Mouse (Mus musculus) bone marrow, adult 2 months (tissue): Measurements from ENCODE around the gene Ptpn12. TPM values are rescaled to one million over a fixed set of nuclear protein-coding genes. Genes with fewer than 3 reads are reported as not detected.

Experiments
- H3K27ac ChIP-seq: fragments of 200-500 bp; 2 replicates; pipeline ENCODE4 v1.5.1; 2012; ENCODE audit warnings: low read depth, mild to moderate bottlenecking, control low read depth, inconsistent platforms, low read length; ENCODE audit not compliant: control insufficient read depth, poor library complexity, insufficient read depth
- H3K4me1 ChIP-seq: fragments of 200-500 bp; 2 replicates; pipeline ENCODE4 v1.6.1; 2011; ENCODE audit warnings: low read length; ENCODE audit not compliant: control insufficient read depth, insufficient read depth
- H3K4me3 ChIP-seq: fragments of 200-500 bp; replicated peaks from 2 replicates; pipeline ENCODE3; 2011; ENCODE audit warnings: mild to moderate bottlenecking, low read depth, low read length, control low read depth; ENCODE audit not compliant: control insufficient read depth
- CTCF ChIP-seq: fragments of 200-500 bp; IDR thresholded peaks from 2 replicates; pipeline ENCODE4 v1.5.1; 2011; ENCODE audit warnings: low read length, control low read depth; ENCODE audit not compliant: control insufficient read depth, insufficient read depth
- POLR2A ChIP-seq: fragments of 200-500 bp; IDR thresholded peaks from 2 replicates; pipeline ENCODE4 v1.6.1; 2011; ENCODE audit warnings: low read depth, mild to moderate bottlenecking, control low read depth, low read length, borderline replicate concordance; ENCODE audit not compliant: control insufficient read depth
- WGBS: fragments of 180-500 bp; shearing (Covaris S2); methylation state at CpG from one replicate; pipeline ENCODE4 v1.1.7; 2018; 5-methylcytosine and 5-hydroxymethylcytosine counted together
- polyA plus RNA-seq: library from polyadenylated mRNA; stranded (reverse); fragments of >200 nt; gene quantifications from 2 replicates; pipeline ENCODE4 v1.2.4, GENCODE M21; 2011; ENCODE audit warnings: low replicate concordance; ENCODE audit not compliant: missing spikeins, insufficient read depth, insufficient read length

Ptpn12 gene
- polyA plus RNA-seq, 1 experiment = 26.4 TPM

DNA sequence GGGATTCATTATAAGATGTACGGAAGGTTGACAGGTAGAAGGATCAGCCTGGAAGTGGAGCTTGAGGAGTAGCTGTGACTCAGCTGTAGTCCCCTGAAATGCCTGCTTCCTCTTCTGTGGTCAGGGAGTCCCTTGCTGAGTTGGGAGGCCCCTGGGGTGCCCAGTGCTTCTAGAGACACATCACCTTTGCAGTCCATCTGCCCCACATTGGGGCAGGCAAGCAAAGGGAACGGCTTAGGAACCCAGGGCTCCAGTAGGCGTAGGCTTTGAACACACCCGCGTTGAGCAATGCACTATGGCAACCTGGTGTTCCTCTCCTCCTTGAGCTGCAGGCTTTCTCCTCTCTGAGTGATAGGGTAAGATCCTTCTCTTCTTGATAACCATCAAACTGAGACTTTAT lies 82.6 kb downstream of the Ptpn12 start:
- 7% methylated on average over 5 of the region's 5 CpGs for WGBS
- H3K4me3 ChIP-seq = no peak overlapping the region

DNA sequence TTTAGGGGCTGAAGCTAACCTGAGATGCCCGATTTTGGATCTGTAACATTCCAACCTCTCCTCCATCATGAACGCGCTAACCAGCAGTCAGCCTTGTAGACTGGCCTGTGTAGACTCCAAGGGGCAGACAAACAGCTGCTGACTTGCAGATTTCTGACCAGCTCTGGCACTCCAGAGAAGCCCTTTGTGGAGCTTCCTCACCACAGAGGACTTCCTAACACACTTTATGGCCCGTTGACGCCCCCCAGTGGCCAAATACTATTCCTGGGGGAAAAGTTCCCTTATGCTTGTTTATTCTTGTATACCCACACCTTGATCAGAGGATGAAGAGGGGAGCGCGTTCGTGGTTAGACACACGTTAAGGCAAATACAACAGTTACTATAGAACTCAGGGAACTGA lies 86.7 kb downstream of the Ptpn12 start:
- H3K4me1 ChIP-seq = peaks cover 2% of the 10 kb centered on the region
- 42% methylated on average over 9 of the region's 9 CpGs for WGBS

More for the DNA sequence above, 82.6 kb downstream of the Ptpn12 start:
- H3K27ac ChIP-seq = no peak overlapping the region
- H3K4me1 ChIP-seq = no peaks in the 10 kb centered on the region; the same call in none of the 2 replicates
- TF ChIP-seq CTCF = no peak
- TF ChIP-seq POLR2A = no peak

DNA sequence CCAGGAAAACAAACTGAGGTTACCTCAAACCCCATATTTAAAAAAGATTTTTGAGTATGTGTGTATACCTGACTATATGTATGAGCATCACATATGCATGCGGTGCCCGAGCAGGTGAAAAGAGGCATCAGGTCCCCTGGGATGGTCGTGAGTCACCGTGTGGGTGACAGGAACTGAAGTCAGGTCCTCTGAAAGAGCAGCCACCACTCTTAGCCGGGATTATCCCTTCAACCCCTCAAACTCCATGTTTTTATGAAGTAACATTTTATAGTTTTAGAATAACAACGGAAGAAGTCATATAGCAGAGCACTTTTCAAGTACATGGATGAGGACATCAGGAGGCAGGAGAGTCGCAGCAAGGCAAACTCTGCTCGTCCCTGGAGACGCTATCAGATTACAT lies 87.2 kb downstream of the Ptpn12 start:
- WGBS = 70% methylated on average over 9 of the region's 9 CpGs
- TF ChIP-seq POLR2A = no peak
- Histone ChIP-seq H3K4me1 (peaks cover 2% of the 10 kb centered on the region), H3K27ac (no peak overlapping the region), H3K4me3 (no peak overlapping the region)

More for the DNA sequence above, 86.7 kb downstream of the Ptpn12 start:
- no peak overlapping the region for H3K4me3 ChIP-seq
- TF ChIP-seq CTCF (peak; percentile 59), POLR2A (no peak)
- H3K27ac ChIP-seq = no peak overlapping the region

DNA sequence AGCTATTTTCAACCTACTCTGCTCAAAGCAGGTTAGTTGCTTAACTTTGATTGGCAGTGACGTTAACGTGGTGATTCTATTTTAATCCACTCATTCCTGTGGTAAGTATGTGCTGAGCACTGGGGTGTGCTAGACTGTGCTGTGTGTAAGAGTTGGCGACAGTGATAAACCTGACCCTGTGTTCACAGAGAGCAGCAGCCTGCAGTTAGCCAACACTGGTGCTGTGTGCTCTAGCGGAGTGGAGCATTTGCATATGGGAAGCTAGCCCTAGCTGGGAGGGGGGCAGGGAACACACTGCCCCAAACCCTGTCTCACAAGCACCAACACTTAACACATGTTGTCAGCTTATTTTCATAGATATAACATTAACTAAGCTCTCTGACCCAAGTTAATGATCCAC lies 87.8 kb downstream of the Ptpn12 start:
- no peak overlapping the region for H3K27ac ChIP-seq
- H3K4me1 ChIP-seq = peaks cover 2% of the 10 kb centered on the region
- 4% methylated on average over 4 of the region's 4 CpGs for WGBS
- TF ChIP-seq POLR2A (no peak), CTCF (no peak)
- H3K4me3 ChIP-seq = no peak overlapping the region

DNA sequence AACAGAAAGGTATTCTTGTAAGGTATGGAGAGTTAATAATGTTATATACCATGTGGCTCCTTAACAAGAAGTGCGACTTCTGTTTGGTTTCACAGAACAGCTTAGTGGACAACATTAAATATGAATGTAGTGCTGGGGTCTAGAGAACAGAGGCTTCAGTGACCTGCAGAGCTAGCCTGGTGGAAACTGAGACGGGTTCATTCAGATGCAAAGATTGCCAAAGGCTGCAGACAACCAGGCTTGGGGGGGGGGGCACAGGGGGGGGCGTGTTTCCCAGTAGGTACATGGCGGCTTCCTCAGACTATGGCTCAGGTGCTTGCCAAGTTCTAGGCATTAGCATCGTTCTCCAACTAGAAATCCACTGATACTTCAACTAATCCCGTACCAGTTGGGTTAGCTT lies 91.3 kb downstream of the Ptpn12 start:
- WGBS = 88% methylated on average over 6 of the region's 6 CpGs
- H3K27ac ChIP-seq = no peak overlapping the region
- TF ChIP-seq POLR2A = no peak
- TF ChIP-seq CTCF = no peak
- H3K4me3 ChIP-seq = no peak overlapping the region
- peaks cover 2% of the 10 kb centered on the region for H3K4me1 ChIP-seq

DNA sequence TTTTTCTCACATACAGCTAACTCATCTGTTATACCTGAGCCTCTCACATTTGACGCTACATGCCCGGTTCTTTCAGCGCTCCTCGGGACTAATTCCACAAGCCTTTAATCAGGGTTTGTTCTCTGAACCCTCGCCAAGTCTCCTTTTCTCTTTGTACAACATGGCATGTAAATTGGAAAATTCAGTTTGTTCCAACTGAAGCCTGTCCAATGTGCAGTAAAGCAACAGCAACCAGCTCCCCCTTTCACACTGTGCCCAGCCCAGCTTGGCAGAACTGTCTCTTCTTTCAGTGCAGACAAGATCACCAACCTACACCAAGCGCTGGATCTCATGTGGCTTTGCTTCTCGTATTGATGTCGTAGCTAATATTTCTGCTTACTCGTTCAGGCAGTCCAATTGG lies 92.4 kb downstream of the Ptpn12 start:
- Histone ChIP-seq H3K27ac (no peak overlapping the region), H3K4me3 (no peak overlapping the region), H3K4me1 (peaks cover 2% of the 10 kb centered on the region; the same call in 1 of the 2 replicates)
- TF ChIP-seq CTCF (no peak), POLR2A (no peak)
- WGBS = 89% methylated on average over 9 of the region's 9 CpGs

DNA sequence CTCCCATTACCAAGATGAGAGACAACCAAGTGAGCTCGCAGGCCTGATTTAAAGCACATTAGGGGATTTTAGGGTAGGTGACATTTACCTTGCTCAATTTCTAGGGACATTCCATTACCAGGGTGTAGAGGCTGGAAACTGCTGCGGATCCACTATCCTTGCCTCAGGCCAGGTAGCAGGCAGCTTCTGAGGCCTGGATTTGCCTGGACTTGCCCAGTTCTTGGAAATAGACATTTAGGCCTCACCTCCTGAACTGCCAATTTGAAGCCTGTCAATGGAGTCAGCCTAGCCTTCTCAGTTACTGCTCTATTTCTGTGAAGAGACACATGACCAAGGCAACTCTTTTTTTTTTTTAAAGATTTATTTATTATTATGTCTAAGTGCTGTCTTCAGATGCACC lies 94.8 kb downstream of the Ptpn12 start:
- no peak overlapping the region for H3K4me3 ChIP-seq
- no peak for TF ChIP-seq POLR2A
- no peak for TF ChIP-seq CTCF
- 93% methylated on average over 2 of the region's 2 CpGs for WGBS
- peaks cover under 1% of the 10 kb centered on the region; the same call in 1 of the 2 replicates for H3K4me1 ChIP-seq
- H3K27ac ChIP-seq = no peak overlapping the region

DNA sequence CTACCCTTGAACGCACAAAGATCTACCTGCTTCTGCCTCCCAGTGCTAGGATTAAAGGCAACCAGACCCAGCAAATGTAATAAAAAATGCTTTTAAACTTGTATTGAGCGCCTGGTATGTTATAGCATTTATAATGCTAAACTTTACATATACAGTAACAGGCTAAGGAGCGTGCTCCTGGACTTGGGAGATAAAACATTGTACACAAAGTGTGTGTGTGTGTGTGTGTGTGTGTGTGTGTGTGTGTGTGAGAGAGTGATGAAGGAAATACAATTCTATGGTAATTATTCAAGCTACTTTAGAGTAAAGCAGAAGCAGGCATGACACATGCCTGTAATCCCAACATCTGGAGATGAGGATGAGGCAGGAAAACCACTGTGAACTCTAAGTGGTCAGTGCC lies 99.4 kb downstream of the Ptpn12 start, which contains the start of gene Rsbn1l:
Gene Rsbn1l (minus strand): TSS at position 101 of the 400 bp plus-strand sequence.
- Histone ChIP-seq H3K27ac (peak within 1 kb of the TSS; percentile 46), H3K4me3 (peak within 1 kb of the TSS; percentile 45), H3K4me1 (peaks cover 3% of the 10 kb centered on the region; the same call in 1 of the 2 replicates)
- TF ChIP-seq POLR2A (no peak), CTCF (no peak)
- WGBS = 83% methylated on average over 3 of the region's 3 CpGs
